Mouse (Mus musculus) gastrocnemius, postnatal 14 days (tissue): Measurements from ENCODE around the gene Adgrl3. TPM values are rescaled to one million over a fixed set of nuclear protein-coding genes. Genes with fewer than 3 reads are reported as not detected.

Source experiments
- DNase-seq: peaks from one replicate; pipeline ENCODE4 v3.0.0; 2021; ENCODE audit warnings: mixed read lengths
- intact Hi-C: fragments of 180-260 bp; cut with DNase I; formaldehyde crosslinking; loops from one replicate; pipeline ENCODE4 v1.15.1; 2025; ENCODE audit warnings: low total_unique reads
- total RNA-seq, 2 experiments: library from RNA; stranded (reverse); gene quantifications; 2 replicates each; pipeline ENCODE4 v1.2.3; 2021

Gene Adgrl3
- total RNA-seq, 2 experiments from 2014 or later = 4.0 to 4.1 TPM

GRCm38 (mm10) chr5:81068839-81069238, 48.9 kb downstream of the Adgrl3 start:
- intact Hi-C loops = no loop called here
- DNase-seq = no peak

GRCm38 (mm10) chr5:81072888-81073287, 53.0 kb downstream of the Adgrl3 start:
- intact Hi-C loops = no loop called here
- no peak for DNase-seq

DNA sequence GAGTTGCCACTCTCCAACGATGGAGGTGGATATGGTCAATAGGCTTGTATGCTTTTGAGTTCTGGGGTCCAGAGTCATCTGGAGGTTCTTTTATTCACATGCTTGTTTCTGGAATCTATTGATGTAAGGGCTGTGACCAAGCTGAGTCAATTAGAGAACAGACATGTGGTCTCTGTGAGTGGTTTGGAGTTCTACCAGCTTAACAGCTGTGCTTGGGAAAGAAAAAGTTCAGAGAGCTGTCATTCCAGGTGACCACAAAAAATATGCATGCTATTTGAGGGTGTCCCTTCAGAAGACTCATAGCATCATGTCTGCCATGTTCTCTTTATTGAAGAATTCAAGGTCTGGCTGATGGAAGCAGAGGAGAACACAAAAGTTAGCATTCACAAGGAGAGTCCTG, 53.9 kb downstream of the Adgrl3 start:
- intact Hi-C loops = no loop called here
- no peak for DNase-seq

DNA sequence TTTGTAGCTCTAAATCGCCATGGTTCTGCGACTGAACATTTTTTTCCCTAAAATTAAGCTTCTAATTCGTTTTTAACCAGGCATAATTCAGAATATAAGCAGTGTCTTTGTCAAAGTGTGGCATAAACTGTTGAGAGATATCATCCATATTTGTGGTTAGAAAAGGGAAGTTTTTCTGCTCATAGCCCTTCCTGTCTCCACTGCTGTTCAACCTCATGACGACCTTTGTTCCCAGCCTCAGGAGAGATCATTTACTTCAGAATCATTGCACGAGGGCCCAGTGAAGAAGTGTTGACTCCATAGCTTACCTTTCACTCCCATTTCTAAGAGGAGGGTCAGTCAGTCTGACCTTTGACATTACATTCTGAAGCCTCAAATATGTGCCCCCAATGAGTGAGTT, 56.4 kb downstream of the Adgrl3 start:
- DNase-seq = no peak
- intact Hi-C loops = no loop called here

GRCm38 (mm10) chr5:81077031-81077430, 57.1 kb downstream of the Adgrl3 start:
- intact Hi-C loops = no loop called here
- DNase-seq = no peak

DNA sequence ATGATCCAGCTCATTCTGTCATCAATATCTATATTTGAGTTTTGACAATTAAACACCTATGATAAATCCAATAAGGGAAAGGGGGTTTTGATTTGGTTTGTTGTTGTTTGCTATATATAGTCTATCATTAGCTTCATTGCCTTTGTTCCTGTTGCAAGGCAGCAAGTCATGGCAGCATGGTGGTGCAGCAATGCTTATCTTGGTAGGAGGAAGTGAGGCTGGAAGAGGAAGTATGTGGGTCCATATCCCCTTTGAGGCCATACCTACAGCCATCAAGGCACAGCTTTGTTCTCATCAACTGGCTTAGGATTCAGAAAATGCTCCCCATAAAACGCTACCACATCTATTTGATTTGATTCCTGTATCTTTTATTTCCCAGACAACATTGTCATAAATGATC, 58.1 kb downstream of the Adgrl3 start:
- intact Hi-C loops = no loop called here
- DNase-seq = no peak

GRCm38 (mm10) chr5:81083698-81084360, 63.9 kb downstream of the Adgrl3 start:
- intact Hi-C loops = no loop called here
- no peak for DNase-seq

DNA sequence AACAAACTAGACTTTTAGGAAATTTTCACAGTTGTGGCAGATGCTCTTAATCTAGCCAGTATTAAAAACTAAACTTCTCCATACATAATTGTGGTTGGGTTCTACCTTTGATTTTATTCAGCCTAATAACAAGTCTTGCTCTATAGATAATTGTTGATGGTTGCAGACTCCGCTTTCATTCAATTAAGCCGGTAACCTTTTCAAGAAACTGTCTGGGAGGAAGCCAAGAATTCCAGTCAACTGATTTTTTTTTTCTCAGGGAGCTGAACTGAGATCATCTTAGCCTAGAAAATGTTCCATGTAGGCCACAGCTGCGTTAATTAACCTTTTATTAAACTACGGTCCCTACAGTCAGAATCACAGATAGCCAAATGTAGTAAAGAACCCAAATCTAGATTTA, 65.2 kb downstream of the Adgrl3 start:
- intact Hi-C loops = no loop called here
- no peak for DNase-seq

DNA sequence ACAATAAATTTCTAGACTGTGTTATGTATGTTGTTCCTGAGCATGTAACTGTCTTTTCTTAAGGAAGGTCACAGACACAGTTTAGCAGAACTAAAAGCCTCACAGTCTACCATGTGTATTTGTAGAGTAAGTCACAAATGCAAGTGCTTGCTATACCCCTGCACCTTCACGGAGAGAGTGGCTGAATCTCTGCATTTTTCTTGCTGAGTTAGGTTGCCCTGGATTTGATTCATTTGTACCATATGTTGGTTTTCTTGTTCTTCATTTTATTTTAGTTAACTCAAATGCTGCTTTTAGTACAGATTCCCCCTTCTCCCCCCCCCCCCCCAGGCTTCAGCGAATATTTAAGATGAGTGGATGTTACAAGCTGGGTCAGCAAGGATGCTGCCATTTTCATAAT, 68.7 kb downstream of the Adgrl3 start:
- no peak for DNase-seq
- intact Hi-C loops = no loop called here

DNA sequence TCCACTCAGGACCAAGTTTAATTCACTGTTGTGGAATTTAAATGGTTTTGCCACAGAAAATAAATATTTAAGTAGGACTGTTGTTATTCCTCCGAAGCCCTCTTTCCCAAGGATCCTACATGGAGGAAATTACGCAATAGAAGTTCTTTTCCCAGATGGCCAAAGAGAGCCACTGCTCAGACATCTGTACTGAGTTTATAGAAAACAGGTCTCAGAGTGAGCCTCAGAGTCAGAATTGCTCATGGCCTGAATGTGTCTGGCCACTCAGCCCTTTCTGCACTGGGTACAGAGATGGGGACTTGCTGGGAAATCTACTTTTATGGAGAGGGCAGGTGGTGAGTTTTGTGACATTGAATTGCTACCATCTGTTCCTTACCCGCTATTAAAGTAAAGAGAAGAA, 74.7 kb downstream of the Adgrl3 start:
- intact Hi-C loops = no loop called here
- DNase-seq = no peak

- intact Hi-C loops = no loop called here
- no peak for DNase-seq
These were observed 77.2 kb downstream of the Adgrl3 start for GRCm38 (mm10) chr5:81097131-81097530.

DNA sequence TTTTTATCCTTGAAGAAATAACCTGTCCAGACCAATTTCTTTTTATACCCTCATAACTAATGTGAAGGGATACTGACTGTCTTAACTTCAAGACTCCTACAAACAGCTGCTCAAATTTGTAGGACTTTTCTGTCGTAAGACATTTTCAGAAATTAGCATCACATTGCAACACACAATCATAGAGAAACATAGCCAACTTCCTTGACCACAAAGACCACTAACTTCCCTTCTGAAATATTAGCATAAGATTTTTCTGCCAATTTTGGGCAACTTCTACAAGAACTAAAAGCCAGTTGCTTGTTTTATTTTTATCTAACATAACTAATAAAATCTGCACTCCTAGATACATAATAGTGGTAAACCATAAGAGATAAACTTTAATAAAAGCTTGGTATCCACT, 87.5 kb downstream of the Adgrl3 start:
- intact Hi-C loops = no loop called here
- no peak for DNase-seq

GRCm38 (mm10) chr5:81124483-81124882, 104.5 kb downstream of the Adgrl3 start:
- intact Hi-C loops = no loop called here
- no peak for DNase-seq

- no peak for DNase-seq
- intact Hi-C loops = no loop called here
These were observed 107.7 kb downstream of the Adgrl3 start for GRCm38 (mm10) chr5:81127639-81128038.

- no peak for DNase-seq
- intact Hi-C loops = no loop called here
These were observed 116.5 kb downstream of the Adgrl3 start for GRCm38 (mm10) chr5:81136394-81136793.

DNA sequence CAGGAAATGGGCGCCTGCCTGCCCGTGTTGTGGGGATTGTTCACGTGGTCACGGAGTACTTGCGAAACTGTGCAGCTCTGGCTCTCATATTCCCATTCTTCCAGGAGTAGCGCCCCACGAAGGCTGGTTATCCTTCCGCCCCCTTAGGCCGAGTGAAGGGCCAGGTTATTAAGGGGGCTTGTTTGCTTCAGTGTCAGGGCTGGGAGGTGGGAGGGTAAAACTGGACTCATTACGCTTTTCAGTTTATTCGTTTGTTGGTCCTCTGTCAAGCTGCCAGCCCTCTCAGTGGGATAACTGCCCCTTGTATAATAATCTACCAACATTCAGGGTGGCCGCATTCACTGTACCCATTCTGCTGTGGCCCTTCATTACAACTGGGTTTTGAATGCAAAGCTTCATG, 135.9 kb downstream of the Adgrl3 start:
- intact Hi-C loops = no loop called here
- no peak for DNase-seq

DNA sequence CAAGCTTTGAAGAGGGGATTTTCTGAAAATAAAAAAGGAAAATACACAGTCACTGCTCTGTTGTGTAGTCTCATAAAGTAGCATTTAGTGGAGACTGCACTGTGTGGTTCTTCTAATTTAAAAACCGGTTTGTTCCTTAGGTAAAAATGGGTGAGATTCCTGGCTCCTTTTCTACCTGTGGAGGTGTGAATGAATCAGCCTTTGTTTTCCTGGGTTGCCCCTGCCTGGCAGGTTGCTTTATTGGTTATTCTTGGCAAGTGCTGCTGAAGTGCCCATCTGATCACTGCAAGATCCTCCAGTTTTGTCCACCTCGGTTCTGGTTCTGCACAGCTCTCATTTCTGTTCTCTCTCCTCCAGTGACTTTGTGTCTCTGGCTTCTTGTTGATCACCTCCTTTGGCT, 136.3 kb downstream of the Adgrl3 start:
- intact Hi-C loops = no loop called here
- no peak for DNase-seq

- intact Hi-C loops = no loop called here
- no peak for DNase-seq
These were observed 136.9 kb downstream of the Adgrl3 start for GRCm38 (mm10) chr5:81156796-81157195.

- DNase-seq = no peak
- intact Hi-C loops = no loop called here
These were observed 139.1 kb downstream of the Adgrl3 start for GRCm38 (mm10) chr5:81159013-81159412.

DNA sequence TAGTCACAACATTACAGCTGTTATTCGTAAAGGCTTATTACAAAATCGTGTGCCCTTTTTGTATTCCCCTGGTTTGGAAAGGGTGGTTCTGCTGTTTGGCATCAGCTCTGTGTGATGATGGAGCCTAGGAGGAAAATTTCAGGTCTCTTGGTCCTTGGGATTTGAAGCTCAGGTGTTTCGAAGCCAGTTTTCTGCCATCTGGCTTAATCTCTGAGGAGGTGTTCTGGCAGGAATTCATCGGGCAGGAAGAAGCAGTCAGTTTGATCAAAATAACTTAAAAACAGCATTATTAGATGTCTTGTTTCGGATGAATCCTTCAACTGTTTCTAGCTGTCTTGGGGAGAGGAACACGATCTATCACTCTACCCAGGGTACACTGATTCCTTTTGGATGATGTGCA, 140.5 kb downstream of the Adgrl3 start:
- intact Hi-C loops = no loop called here
- no peak for DNase-seq

- DNase-seq = peak; percentile 9
- intact Hi-C loops = no loop called here
These were observed 169.0 kb downstream of the Adgrl3 start for GRCm38 (mm10) chr5:81188871-81189485.

GRCm38 (mm10) chr5:81200354-81200753, 180.4 kb downstream of the Adgrl3 start:
- no peak for DNase-seq
- intact Hi-C loops = no loop called here
